Mouse (Mus musculus) layer of hippocampus, adult 2 months (tissue): ENCODE data around the gene Rock2. TPM values are rescaled to one million over a fixed set of nuclear protein-coding genes. Genes with fewer than 3 reads are reported as not detected.

Source experiments
- DNase-seq, 2 experiments: peaks; one replicate each; pipeline ENCODE4 v3.0.0; 2022; ENCODE audit warnings: low spot score in 2 of 2
- H3K27ac ChIP-seq: fragments of 200-600 bp; 2 replicates; pipeline ENCODE4 v1.8.1; 2022
- H3K4me3 ChIP-seq: fragments of 200-600 bp; 2 replicates; pipeline ENCODE4 v1.8.1; 2022; ENCODE audit warnings: mild to moderate bottlenecking
- CTCF ChIP-seq: fragments of 200-600 bp; conservative IDR thresholded peaks from 2 replicates; pipeline ENCODE4 v1.8.1; 2022; ENCODE audit warnings: antibody characterized with exemption, mild to moderate bottlenecking, moderate library complexity
- total RNA-seq, 2 experiments: library from RNA; stranded (reverse); gene quantifications; 2 replicates each; pipeline ENCODE4 v1.2.3; 2021

Gene Rock2
- total RNA-seq, 2 experiments from 2014 or later: 131 to 133 TPM

DNA sequence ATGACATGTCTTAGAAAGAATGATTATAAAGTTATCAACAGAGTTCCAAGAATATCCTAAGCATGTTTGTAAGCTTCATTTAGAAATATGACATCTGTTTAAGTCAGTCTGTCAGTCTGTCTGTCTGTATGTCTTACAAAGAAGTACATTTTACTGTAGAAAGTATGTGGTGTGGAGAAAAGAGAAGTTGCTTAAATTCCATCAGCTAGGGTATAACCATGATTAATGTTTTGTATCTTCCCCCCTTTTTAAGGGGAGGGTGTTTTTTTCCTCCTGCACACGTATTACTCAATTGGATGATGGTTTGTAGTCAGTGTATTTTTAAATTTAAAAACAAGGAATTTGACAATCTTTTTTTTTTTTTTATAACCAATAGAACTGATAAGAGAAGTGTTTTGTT lies 39.7 kb downstream of the Rock2 start:
- TF ChIP-seq CTCF: no peak
- no peak overlapping the region for H3K4me3 ChIP-seq
- no peak for DNase-seq
- H3K27ac ChIP-seq: no peak overlapping the region

DNA sequence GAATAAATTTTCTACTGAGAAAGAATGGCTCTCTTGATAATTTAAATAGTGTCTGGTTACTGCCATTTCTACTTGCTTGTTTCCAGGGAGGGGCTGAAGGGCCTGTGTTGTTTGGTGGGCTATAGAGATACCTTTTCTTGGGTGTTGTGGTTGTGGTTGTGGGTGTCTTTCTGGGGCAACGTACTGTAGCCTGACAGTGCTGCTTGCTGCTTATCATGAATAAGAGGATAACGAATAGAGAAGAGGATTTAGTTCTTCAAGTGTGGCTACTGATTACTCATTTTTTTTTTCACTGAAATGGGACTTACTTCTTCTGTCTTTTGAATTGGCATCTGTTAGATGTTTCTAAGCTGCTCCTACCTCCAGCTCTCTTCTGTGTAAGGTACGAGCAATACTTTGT lies 47.3 kb downstream of the Rock2 start:
- no peak for DNase-seq

DNA sequence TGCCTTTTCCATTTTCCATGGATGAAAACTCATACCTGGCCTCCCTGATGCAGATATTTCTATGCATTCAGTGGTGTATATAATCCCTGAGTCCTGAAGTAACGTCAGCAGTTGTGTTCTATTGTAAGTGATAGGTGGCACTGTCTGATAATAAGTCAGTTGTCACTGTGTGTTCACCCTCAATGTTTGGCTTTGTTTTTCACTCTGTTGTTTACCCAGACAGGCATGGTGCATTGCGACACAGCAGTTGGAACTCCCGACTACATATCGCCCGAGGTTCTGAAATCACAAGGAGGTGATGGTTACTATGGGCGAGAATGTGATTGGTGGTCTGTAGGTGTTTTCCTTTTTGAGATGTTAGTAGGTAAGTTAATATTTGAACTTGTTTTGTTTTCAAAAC lies 53.5 kb downstream of the Rock2 start:
- no peak for DNase-seq
- Histone ChIP-seq H3K4me3 (no peak overlapping the region), H3K27ac (no peak overlapping the region)
- TF ChIP-seq CTCF: 0 out of 2 replicates have a peak, but pooled peaks have one; percentile 11

More for the DNA sequence above, 47.3 kb downstream of the Rock2 start:
- no peak overlapping the region for H3K4me3 ChIP-seq
- TF ChIP-seq CTCF: no peak
- H3K27ac ChIP-seq: no peak overlapping the region

DNA sequence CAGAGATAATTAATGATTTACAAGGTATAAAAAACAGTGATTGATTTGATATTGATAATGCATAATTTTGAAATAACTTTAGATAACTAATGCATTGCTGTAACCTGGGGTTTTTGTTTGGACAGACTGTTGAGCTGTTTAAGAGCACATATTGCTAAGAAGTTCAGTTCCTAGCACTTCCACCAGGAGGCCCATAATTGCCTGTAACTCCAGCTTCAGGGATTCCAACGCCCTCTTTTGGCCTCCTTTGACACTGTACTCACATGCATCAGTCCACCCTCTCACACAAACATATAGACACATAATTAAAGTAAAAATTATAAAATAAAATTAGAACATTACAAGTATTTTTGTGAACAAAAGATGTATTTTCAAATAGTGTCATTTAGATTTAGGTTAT lies 64.2 kb downstream of the Rock2 start:
- H3K27ac ChIP-seq: no peak overlapping the region
- peak; percentile 65 for TF ChIP-seq CTCF
- no peak for DNase-seq
- H3K4me3 ChIP-seq: no peak overlapping the region

DNA sequence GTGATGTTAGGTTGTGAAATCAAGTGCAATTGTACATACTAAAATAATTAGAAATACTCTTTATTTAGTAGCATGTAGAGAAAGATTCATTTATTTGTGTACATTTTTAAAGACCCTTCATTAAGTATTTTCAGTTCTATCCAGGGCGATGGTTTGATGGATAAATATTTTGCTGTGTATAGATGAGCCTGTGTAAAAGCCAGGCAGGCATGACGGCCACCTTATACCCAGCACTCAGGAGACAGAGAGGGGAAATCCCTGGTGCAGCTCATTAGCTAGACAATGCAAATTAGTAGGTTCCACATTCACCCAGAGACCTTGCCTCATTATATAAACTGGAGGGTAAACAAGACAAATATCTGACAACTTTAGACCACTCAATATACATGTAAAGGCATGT lies 68.7 kb downstream of the Rock2 start:
- TF ChIP-seq CTCF: no peak
- no peak overlapping the region for H3K4me3 ChIP-seq
- DNase-seq: no peak

DNA sequence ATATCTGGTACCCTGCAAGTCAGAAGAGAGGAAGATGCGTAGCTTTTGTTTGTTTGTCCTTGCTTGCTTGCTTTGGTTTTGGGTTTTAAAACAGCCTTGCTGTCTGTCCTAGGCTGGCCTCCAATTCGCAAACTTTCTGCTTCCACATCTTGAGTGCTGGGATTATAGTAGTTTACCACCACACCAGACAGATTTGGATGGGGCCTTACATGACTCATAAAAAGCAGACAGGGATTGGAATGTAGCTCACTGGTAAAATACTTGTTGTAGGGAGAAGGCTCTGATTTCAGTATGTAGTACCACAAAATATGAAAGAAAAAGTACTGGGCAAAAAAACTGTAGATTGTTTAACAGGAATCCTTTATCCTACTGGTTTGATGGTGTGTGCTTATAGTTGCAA lies 72.1 kb downstream of the Rock2 start:
- DNase-seq: no peak
- no peak for TF ChIP-seq CTCF
- Histone ChIP-seq H3K4me3 (no peak overlapping the region), H3K27ac (no peak overlapping the region)

More for the DNA sequence above, 68.7 kb downstream of the Rock2 start:
- H3K27ac ChIP-seq: no peak overlapping the region

DNA sequence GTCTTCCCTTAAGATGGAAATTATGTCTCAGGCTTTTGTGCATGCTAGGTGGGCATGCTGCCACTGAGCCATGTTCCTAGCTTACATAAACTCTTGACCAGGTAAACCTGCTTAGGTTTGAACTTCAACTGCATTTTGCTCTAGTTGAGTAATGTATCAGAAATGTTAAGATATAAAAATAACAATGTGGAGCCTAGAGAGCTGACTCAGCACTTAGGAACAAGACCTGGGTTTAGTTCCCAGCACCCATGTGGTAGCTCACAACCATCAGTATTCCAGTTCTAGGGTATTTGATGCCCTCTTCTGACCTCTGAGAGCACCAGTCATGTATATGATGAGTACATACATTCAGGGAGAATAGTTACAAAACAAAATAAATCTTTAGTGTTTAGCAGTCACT lies 82.4 kb downstream of the Rock2 start:
- no peak overlapping the region for H3K4me3 ChIP-seq
- TF ChIP-seq CTCF: no peak
- no peak for DNase-seq
- no peak overlapping the region for H3K27ac ChIP-seq

DNA sequence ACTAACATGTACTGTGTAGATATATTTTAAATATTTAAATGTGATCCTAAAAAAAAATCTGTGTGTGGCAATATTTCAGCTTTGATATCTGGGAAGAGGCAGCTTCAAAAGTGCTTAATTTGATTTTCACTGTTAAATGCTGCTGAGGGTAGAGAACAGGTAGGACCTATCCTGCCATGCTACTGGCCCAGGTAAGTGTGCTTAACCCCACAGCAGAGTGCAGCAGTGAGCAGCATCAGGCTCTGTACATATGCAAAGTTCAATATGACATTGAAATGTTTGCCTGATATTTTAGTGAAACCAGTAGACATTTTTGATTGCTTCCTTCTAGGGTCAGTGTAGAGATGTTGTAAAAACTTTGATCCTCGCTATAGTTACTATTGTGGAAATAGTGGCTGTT lies 91.1 kb downstream of the Rock2 start:
- peak; percentile 36; the same call in 1 of the 2 replicates for TF ChIP-seq CTCF
- no peak for DNase-seq
- Histone ChIP-seq H3K4me3 (no peak overlapping the region), H3K27ac (no peak overlapping the region)

DNA sequence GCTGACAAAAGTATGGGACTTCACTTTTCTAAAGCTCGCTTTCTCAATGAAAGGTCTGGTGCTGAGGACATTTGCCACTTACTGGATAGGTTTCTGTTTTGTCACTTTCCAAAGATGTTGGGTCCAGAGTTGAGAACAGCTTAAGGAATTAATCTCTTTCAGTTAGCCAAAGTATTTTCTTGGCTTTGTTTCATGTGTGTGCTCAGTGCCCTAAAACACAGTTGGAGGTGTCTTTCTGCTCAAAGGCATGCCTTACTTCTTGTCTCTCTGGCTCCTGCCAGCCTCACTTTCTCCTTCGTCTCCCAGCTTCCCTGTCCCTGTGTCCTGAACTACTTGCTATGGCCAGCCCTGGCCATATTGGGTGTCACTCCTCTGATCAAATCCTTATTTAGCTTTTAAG lies 96.7 kb downstream of the Rock2 start:
- H3K27ac ChIP-seq: no peak overlapping the region
- no peak for DNase-seq
- no peak overlapping the region for H3K4me3 ChIP-seq
- TF ChIP-seq CTCF: no peak

DNA sequence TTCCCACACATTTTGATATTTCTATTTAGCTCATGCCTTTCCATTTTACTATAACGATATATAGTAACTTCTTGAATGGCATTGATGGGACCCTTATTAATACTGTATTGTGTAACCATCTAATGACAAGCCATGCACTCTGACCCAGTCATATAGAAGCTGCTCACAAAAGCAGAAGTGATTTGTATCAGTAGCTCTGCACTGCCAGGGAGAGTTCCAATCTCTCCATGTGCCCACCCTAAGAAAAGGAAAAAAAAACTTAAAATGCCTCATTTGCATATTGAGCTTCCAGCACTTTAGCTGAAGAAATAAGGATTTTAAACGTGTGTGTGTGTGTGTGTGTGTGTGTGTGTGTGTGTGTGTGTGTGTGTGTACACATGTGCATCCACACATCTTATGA lies 97.7 kb downstream of the Rock2 start:
- no peak for DNase-seq
- TF ChIP-seq CTCF: no peak
- H3K4me3 ChIP-seq: no peak overlapping the region

DNA sequence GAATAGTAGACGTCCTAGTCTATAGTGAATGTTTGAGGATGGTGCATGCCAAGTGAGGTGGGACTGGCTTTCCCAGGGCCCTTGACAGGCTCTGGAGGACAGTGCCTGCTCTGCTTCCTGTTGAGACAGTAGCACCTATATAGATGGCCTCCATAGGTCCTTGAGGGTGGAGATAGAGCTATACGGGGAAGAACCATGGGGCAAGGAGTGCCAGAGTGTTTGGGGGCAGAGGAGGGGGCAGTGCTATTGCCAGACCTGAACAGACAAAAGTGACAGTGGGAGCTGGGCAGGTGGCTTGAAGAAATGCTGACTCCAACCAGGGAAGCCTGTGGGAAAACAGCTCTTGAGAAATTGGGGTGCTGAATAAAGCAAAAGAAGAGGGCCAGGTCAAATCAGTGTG lies 99.6 kb downstream of the Rock2 start:
- no peak overlapping the region for H3K27ac ChIP-seq
- H3K4me3 ChIP-seq: no peak overlapping the region
- TF ChIP-seq CTCF: no peak
- DNase-seq: no peak

More for the DNA sequence above, 97.7 kb downstream of the Rock2 start:
- no peak overlapping the region for H3K27ac ChIP-seq

DNA sequence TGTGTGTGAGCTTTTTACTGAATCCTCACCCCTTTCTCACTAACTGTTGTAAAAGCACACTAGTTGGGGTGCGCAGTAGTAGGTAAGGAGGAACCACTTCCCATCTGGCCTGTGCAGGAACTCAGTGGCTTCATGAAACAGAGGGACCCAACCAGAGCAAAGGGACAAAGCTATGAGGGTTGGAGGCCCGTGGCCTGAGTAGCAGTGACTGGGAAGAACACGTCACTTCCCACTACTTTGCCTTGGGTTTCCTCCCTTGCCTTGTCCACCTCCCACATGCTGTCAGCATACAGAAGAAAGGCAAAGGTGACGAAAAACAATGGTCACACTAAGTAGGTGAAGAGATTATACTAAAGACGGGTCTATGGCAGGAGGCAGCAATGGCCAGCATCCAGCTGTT lies 101.6 kb downstream of the Rock2 start:
- DNase-seq: no peak
- TF ChIP-seq CTCF: no peak
- no peak overlapping the region for H3K4me3 ChIP-seq
- H3K27ac ChIP-seq: no peak overlapping the region

DNA sequence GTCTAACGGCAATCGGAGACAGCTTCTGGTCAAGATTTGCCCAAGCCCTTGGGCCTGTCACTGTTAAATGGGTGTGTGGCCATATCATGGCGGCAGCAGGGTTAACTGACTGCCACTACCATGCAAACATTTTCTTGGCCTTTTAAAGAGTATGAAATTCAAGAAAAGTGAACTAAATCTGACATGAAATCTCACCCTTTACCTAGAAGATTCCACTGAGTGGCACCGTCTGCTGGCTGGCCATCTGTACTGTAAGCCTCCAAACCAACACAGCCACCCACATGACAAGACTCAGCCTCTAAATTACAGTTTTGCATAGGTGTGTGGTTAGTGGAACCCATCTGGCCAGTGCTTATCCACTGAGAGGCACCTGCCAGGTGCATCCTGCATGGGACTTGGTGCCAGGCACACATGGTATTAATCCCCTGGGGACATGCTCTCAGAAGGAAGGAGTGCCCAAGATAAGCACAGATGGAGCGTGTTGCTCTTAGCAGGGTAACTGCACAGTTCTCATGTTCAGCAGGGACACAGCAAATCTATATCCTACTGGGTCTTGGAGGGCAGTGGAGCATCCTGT lies 102.3 kb downstream of the Rock2 start:
- Histone ChIP-seq H3K27ac (no peak overlapping the region), H3K4me3 (no peak overlapping the region)
- no peak for DNase-seq
- no peak for TF ChIP-seq CTCF

DNA sequence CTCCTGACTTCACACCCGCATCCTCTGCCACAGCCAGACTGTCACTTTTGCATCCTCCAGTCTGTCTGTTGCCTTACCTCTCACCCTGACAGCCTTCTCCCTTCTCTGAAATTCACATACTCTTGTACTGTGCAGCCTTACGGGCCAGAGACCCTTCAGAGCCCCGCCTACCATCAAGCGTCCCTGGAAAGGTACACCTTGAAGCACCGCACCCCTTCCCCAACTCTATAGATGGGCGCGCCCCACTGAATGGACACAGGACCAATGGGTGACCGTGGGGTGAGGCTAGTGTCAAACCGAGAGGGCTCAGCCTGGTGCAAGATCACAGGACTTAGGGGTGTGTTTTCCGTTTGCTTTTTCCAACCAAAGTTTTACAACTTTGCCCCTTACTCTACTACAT lies 104.5 kb downstream of the Rock2 start:
- Histone ChIP-seq H3K27ac (no peak overlapping the region), H3K4me3 (peak overlapping the region; percentile 68; the same call in 1 of the 2 replicates)
- DNase-seq: no peak
- no peak for TF ChIP-seq CTCF
